Mouse (Mus musculus) adrenal gland, postnatal 25 days (tissue): ENCODE measurements around the gene Plekhg1. TPM values are rescaled to one million over a fixed set of nuclear protein-coding genes. Genes with fewer than 3 reads are reported as not detected.

Source experiments
- DNase-seq: peaks from one replicate; pipeline ENCODE4 v3.0.0; 2021; ENCODE audit warnings: mixed read lengths
- total RNA-seq: library from RNA; stranded (reverse); gene quantifications from 2 replicates; pipeline ENCODE4 v1.2.3, GENCODE M21; 2021

Gene Plekhg1
- total RNA-seq, 1 experiment from 2014 or later, result 6.6 TPM

GRCm38 (mm10) chr10:3958591-3958990, 218.4 kb downstream of the Plekhg1 start:
- DNase-seq, result no peak

- DNase-seq, result no peak
These were observed 228.9 kb downstream of the Plekhg1 start for GRCm38 (mm10) chr10:3969026-3969425.

- DNase-seq, result no peak
These were observed 232.1 kb downstream of the Plekhg1 start for GRCm38 (mm10) chr10:3972237-3972636.

- DNase-seq, result peak; percentile 78
These were observed 232.9 kb downstream of the Plekhg1 start, which contains the start of gene Mthfd1l for GRCm38 (mm10) chr10:3972981-3973588. Gene Mthfd1l, plus strand, starts transcription at chr10:3973118.

GRCm38 (mm10) chr10:3973589-3974070, 233.5 kb downstream of the Plekhg1 start:
- peak; percentile 91 for DNase-seq

GRCm38 (mm10) chr10:3974380-3974779, 234.2 kb downstream of the Plekhg1 start:
- no peak for DNase-seq

GRCm38 (mm10) chr10:3975898-3976622, 235.9 kb downstream of the Plekhg1 start:
- DNase-seq, result no peak

GRCm38 (mm10) chr10:3976623-3977010, 236.5 kb downstream of the Plekhg1 start:
- DNase-seq, result no peak

GRCm38 (mm10) chr10:3978326-3978725, 238.2 kb downstream of the Plekhg1 start:
- DNase-seq, result no peak

GRCm38 (mm10) chr10:3978792-3979488, 238.8 kb downstream of the Plekhg1 start:
- DNase-seq, result no peak

- DNase-seq, result no peak
These were observed 240.1 kb downstream of the Plekhg1 start for GRCm38 (mm10) chr10:3980231-3980630.

GRCm38 (mm10) chr10:3990295-3990883, 250.2 kb downstream of the Plekhg1 start:
- no peak for DNase-seq

GRCm38 (mm10) chr10:3993365-3994102, 253.4 kb downstream of the Plekhg1 start:
- no peak for DNase-seq

- DNase-seq, result no peak
These were observed 255.1 kb downstream of the Plekhg1 start for GRCm38 (mm10) chr10:3995277-3995676.

GRCm38 (mm10) chr10:3996170-3996876, 256.2 kb downstream of the Plekhg1 start:
- DNase-seq, result peak; percentile 65

- DNase-seq, result no peak
These were observed 257.8 kb downstream of the Plekhg1 start for GRCm38 (mm10) chr10:3997851-3998426.

GRCm38 (mm10) chr10:4002711-4003110, 262.5 kb downstream of the Plekhg1 start:
- no peak for DNase-seq

- DNase-seq, result no peak
These were observed 265.0 kb downstream of the Plekhg1 start for GRCm38 (mm10) chr10:4005191-4005590.

- DNase-seq, result no peak
These were observed 266.3 kb downstream of the Plekhg1 start for GRCm38 (mm10) chr10:4006296-4007015.
